Mouse (Mus musculus): ENCODE measurements around the gene Gm21915. TPM values are rescaled to one million over a fixed set of nuclear protein-coding genes. Genes with fewer than 3 reads are reported as not detected.

Gene Gm21915
- not detected in 2 replicates for polyA plus RNA-seq (2012; rRNA removed)

DNA sequence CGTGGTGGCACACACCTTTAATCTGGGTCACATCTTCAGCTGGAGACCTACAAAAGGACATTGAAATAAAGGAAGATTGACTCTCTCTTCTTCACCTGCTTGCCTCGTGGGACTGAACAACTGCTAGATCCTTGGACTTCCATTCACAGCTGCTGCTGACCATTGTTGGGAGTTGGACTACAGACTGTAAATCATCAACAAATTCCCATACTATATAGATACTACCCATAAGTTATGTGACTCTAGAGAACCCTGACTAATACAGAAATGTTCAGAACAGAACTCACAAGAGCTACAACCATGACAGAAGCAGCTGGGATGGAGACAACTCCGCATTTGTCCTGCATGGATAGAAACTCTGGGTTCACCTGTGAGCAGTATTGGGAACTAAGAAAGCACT lies at the start of gene Gm21915:
Gene Gm21915 (plus strand): TSS at position 301 of the 400 bp plus-strand sequence.
- DNase-seq (ENCODE audit: low spot score): no peak

DNA sequence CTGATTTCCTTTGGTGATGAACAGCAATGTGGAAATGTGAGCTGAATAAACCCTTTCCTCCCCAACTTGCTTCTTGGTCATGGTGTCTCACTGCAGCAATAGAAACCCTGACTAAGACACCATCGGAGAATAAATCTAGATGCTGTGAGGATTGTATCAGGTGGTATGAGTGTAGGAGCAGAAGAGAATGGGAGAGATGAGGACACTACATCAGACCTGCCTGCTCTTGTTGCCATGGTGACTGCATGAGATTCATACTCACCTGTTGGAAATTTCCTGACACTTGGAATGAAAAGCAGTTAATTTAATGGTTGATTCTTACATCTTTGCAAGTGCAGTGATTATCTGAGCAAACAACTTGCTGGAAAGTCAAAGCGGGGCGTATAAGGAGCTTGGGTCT lies 48.1 kb upstream of the Gm21915 start:
- no peak for DNase-seq (ENCODE audit: low spot score)

DNA sequence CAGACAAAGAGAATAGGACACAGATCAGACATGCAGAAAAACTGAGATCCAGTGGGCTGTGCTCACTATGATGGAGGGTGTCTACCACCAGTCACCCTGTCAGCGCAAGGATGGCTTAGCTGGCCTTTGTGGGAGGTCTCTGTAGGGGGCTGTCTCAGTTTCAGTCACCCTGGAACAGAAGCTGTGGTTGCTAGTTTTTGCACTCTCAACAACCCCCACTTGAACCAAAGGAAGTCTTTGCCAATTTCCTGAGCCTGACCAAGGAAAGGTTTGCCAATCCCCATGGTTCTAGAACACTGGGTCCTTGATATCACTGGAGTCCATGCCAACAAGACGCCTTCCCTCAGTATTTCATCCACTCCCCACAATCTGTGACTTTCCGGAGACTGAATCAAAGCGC lies 47.6 kb upstream of the Gm21915 start:
- no peak for DNase-seq (ENCODE audit: low spot score)

DNA sequence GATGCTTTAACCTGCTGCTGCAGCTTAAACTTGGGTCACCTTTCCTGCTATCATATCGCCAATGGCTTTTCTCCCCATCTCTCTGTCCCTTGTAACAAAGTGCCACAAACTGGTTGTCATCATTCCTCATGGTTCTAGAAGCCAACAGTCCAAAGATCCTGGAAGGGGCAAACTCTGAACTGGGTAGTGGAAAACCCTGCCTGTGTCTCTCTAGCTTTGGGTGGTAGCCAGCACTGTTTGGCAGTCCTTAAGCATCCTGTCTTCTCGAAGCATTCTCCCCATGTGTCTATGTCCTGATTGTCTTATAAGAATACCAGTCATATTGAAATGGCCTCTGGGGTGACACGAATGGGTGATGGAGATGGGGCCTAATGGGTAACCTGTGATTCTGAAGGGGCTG lies 45.1 kb upstream of the Gm21915 start:
- DNase-seq (ENCODE audit: low spot score): no peak

DNA sequence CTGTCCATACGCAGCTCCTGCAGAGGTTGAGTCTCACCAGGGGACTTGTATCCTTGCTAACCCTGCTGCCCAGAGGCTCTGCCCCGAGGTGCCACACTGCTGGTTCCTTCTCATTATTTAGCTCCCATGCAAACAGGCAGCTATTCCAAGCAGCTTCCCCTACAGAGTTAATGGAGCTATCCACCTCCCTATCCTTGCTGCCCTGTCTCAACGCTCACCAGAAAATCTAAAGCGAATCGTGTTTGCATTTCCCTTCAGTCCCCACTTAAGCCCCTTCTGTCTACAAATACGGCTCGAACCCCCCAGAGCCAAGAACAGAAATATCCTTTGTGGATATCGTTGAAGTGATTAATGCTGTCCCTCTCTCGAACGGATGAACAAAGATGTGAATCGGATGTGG lies 43.8 kb upstream of the Gm21915 start:
- no peak for DNase-seq (ENCODE audit: low spot score)

DNA sequence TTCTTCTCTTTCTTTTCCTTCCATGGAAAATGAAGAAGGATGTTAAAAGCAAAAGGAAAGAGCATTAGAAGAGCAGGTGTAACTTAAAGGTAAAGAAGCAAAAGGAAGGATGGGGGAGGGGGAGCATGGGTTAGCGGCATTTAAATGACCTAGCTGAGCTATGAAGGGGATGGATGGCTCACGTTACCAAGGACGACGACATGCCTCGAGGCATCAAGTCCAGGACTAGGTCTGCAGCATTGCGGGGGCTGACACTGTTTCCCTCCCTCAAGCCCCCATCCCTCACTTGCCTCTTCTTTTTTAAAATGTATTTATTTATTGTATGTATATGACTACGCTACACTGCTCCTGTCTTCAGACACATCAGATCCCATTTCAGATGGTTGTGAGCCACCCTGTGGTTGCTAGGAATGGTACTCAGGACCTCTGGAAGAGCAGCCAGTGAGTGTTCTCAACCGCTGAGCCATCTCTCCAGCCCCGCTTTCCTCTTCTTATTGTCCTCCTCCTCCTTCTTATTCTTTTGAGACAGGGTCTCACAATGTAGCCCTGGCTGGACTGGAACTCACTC lies 43.2 kb upstream of the Gm21915 start:
- no peak for DNase-seq (ENCODE audit: low spot score)

DNA sequence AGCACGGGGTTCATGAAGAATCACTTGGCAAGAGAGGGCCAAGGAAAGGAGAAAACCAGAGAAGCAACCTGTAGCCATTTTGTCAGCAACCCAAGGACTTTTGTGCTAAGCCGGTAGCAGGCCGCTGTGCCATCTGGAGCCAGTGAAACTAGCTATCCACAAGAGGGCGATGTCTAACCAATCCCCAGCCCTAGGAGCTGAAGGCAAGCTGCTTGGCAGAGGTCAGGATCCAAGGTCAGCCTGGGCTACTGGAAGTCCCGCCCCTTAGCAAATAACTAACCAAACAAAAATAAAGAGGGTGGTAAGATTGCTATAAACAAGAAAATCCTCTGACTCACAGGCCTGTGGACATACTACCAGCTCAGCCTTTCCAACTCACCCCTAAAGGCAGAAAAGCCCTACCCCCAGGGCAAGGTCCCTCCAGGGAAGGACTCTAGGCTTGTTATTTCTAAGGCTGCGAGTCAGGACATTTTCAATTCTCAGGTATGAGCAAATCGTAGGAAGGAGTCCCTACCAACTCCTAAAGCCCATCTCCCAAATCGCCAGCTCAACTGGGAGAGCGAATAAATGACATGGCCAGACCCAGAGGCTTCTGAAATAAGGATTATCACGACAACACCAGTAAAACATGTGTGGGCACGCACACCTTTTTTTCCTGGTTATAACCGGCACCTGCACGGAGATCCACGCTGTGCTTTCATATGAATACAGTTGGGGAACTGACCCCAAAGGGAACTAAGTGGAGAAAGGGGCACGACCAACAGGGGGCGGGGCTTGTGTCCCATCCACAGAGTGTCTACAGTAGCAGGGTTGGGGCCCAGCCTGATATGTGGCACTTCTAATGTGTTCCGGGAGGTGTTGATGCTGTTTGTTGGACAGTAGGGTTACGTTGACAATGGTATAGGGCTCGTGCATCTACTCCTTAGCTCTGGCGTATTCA lies 42.0 kb upstream of the Gm21915 start:
- DNase-seq (ENCODE audit: low spot score): no peak

DNA sequence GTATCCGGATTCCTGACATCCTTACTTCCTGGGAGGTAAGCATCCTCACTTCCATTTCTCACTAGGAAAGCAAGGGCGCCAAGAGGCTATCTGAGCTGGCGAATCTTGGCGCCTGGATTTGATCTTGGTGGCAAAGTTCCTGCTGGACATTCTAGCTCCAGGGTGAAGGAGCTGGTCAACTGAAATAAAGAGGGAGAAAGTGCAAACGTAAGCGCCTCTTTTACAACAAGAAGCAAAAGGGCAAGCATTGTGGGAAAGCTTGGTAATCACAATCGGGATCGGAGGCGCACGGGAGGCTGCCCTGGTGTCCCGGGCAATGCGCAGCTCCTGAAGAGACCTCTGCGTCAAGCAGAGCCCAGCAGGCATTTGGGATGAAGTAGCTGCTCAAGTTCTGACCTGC lies 41.0 kb upstream of the Gm21915 start:
- no peak for DNase-seq (ENCODE audit: low spot score)

DNA sequence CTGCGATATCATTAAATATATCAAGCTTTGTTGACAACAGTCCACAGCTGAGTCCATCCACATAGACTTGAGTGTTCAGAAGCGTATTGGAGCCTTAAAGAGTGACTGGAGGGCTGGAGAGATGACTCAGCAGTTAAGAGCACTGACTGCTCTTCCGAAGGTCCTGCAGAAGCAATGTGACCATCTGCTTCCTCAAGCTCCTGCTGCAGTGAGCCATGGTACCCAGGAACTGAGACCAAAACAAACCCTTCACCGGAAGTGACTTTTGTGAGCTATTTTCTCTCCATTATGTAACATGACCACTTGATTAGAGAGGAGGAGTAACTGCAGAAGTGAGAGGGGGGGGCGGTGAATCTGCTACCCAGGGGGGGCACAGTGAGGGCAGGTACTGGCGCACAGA lies 39.3 kb upstream of the Gm21915 start:
- no peak for DNase-seq (ENCODE audit: low spot score)

DNA sequence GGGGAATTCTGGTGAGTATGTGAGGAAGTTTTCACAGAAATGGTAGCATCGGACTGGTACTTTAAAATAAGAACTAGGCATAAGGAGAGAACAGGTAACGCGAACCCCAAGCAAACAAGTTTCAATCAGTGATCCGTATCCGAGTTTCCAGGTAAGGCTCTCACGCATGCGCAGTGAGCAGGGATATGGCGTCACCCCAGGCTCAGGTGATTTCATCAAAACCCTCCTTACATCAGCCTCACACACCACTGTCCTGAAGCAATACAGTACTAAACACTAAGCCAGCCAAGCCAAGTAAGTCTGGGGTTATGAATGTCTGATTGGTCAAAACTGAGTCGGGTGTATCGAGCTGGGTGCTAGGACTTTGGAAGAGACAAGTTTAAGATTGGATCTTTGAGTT lies 38.9 kb upstream of the Gm21915 start:
- DNase-seq (ENCODE audit: low spot score): no peak

DNA sequence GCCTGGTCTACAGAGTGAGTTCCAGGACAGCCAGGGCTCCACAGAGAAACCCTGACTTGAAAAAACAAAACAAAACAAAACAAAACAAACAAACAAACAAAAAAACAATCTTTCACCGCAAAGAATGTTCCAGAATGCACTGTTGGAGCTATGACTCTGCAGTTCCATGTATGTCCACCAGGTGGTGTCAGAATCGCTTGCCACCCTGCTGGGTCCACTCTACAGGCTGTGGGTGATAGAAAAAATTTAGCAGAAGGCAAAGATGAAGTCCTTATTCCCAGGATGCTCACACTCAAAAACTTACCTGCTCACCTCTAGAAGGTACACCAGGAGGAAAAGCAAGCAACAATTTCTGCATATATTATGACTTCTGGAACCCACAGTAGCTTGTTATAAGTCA lies 34.4 kb upstream of the Gm21915 start:
- DNase-seq (ENCODE audit: low spot score): no peak

DNA sequence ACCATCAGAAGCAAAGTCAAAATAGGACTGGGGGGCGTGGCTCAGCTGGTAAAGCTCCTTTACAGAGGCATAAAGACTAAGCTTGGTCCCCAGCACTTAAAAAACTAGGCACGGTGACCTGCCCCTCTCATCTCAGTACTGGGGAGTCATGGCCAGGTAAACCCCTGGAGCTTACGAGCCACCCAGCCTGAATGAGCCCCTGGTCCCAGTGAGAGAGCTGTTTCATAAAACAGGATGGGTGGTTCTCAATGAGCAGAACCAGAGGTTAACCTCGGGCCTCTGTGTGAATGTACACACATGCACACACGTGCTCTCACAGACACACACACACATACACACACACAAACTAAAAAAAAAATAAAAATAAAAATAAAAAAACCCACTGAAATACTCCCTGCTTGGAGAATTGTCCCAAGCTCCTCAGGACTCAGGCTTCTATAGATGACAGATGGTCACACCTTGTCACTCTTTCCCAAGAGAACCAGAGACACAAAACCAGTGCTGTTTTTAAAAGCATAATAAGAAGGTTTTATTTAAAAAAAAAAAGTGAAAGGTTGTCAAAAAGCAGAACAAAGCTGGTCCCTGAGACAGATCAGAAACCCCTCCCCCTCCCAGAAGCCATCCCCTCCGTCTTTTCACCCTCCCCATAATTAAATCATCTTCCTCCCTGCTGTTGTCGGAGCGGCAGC lies 32.6 kb upstream of the Gm21915 start:
- no peak for DNase-seq (ENCODE audit: low spot score)

DNA sequence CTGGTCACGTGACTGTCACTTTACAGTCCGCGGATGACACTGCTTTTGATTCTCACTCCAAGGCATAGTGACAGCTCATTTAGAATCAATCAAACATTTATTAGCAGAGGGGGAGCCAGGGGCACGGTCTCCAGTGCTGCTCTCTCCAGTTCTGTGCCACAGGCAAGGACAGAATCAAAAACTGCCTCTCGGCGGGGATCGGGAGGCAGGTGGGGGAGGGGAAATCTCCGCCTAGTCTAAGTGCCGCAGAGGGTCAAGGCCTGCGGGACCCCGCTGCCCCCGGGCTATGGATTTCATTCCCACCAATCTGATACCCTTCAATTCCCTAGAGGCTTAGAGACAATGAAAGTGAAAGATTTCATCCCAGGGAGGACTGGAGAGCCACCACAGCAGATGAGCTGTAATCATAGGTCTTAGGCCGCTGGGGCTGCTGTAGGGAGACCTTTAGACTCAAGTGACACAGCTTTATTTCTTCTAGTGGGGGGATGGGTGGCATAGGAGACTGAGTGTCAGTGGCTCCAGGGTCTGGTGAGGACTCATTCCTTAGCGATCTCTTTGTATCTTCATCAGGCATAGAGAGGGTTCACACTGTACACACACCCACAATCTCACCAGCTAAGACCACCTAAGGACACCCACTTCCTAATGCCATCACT lies 31.9 kb upstream of the Gm21915 start:
- DNase-seq (ENCODE audit: low spot score): no peak

DNA sequence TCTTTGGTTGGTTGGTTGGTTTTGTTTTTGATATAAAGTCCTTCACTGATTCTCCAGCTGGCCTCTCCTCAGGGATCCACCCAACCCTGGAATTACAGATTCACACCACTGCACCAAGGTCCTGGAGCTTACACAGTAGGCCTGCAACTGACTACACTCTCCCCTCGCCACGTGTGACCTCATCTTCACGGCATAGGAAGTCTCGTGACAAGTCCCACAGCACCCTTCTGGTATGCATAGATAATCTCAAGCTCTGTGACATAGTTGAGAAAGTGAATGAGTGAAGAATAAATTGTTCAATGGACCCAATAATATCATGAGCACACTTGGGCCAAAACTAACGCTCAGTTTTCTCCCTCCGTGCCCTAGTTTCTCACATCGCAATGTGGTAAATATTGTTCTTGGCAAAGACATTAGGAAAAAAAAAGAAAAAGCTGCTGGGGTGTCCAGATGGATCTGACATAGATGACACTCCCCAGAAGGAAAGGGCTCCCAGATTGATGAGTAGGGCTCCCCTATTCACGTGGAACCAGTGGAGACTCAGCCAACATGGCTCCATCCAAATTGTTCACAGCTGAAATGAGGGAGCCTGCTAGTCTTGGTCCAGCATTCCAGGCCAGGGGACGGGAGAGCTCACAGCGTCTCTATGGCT lies 30.8 kb upstream of the Gm21915 start:
- no peak for DNase-seq (ENCODE audit: low spot score)

DNA sequence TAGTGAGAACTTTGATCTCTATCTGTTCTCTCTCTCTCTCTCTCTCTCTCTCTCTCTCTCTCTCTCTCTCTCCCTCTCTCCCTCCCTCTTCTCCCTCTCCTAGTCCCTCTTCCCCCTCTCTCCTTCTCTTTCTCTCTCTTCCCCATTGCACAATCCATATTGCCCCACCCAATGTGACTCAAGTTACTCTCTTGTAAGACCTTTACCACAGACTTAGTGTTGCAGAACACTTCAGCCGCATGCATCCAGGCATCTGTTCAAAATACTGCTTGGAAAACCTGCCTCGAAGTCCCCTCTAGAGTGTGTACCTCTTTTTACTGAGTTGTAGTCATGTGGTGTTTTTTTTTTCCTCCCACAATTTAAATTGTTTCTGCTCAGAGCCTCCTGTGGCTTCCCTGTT lies 29.1 kb upstream of the Gm21915 start:
- no peak for DNase-seq (ENCODE audit: low spot score)

DNA sequence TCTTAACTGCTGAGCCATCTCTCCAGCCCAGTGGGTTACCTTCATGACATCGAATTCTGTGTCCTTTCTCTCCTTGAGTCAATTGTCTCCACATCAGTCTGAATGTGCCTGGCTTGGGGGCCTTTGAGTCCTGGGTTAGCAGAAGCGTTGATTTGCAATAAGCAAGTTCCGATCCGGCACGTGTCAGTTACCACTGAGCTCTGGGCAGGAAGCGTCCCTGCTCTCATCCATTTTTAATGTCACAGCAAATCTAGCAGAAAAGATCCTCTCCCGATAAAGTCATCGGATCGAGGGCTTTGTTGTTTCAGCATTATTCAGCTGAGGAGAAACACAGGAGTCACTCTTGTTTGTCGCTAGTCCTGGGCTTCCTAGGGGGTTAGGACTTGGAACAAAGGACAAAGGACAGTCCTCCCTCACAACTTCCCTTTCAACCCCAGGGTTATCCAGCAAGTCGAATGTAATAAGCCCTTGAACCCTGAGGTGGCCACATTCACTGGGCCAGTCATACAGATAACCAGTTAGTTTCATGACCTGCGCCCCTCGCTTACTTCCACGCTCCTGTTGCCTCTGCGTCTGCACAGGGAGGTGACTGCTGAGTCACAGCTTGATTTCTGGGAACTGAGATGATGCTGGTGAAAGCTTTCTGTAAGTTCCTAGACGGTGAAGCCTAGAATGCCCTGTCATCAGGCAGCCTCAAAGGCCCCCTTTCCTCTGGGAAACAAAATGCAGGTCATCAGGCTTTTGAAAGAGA lies 27.8 kb upstream of the Gm21915 start:
- no peak for DNase-seq (ENCODE audit: low spot score)

DNA sequence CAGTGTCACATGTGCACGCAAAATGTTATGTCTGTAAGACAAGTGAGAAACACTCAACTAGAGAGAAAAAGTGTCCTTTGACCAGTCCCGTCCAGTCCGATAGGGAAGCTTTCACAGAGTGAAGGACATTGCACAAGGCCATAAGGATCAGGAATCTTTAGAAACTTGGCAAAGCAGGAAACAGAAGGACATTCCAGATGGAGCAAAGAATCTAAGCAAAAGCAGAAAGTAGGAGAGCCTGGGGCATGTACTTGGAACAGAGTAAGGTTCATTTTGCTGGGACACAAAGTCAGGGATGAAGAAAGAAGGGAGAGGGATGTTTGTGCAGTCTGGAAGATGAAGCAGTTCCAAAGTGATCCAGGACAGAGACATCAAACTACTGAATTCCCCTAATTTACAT lies 21.0 kb upstream of the Gm21915 start:
- no peak for DNase-seq (ENCODE audit: low spot score)

DNA sequence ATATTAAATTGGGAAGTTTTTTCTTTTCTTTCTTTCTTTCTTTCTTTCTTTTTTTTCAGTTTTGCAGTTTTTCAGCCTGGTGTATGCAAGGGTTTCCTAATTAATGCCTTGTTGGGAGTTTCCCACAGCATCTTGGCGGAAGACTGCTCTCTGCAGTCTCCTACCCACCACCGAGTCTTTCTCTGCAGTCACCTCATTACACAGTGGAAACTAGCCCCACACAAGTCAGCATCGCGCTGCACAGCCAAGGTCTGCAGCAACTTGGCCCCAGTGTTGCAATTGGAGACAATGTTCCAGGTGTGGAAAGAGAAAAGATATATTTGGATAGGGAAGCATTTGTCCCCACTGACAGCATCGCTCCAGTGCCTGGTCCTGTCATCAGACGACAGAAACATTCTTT lies 20.4 kb upstream of the Gm21915 start:
- no peak for DNase-seq (ENCODE audit: low spot score)

DNA sequence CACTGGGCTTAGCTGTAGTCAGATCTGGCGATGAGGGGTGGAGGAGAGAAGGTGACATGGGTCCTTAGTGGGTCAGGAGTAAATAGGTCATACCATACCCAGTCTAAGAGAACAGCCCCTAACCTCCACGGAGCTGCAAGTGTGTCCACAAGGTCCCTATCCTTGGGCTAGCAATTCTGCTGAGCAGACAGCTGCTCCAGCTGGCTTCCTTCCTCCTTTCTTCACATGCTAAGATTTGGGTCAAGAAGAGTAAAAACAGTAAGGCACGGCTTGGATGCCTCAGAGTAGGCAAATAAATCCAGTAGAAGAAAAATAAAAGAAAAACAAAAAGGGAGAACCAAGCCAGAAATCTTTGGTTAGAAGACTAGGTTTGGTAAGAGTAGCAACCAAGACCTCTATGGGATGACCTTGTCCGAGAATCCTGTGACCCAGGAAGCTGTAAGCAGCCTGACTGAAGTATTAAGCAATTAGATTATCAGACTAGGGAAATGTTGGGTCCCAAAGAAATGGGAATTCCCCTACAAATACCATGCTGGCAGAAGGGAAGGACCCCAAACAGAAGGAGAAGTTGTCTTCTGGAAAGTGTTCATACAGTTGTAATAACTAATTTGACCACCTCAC lies 19.1 kb upstream of the Gm21915 start:
- DNase-seq (ENCODE audit: low spot score): no peak

DNA sequence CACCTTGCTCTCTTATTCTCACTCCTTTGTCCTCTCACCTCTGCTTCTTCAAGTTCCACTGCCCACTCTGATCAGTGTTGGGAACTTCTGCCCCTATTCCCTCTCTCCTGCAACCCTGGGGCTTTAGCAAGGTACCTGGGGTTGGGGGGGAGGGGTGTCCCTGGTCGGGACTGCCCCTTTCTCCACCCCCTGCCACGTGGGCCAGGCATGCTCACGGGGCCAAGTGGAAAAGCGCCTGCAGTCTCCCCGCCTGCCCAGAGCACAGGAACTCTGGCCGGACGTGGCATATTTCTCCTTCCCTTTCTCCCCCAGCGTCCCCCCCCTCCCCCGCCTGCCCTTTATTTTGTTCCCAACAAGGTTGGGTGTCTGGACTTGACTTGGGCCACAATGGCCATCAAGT lies 17.7 kb upstream of the Gm21915 start:
- no peak for DNase-seq (ENCODE audit: low spot score)

Measured in urinary bladder, adult 2 months (tissue).